Mouse (Mus musculus) embryonic fibroblast, embryonic 13.5 days (primary cell): Measurements from ENCODE around the gene Lyzl4. TPM values are rescaled to one million over a fixed set of nuclear protein-coding genes. Genes with fewer than 3 reads are reported as not detected.

Experiments
- H3K27ac ChIP-seq: 2 replicates; pipeline ENCODE4 v1.5.1; 2012; ENCODE audit warnings: low read length, control low read depth, inconsistent platforms; ENCODE audit not compliant: insufficient read depth
- H3K4me1 ChIP-seq: 2 replicates; pipeline ENCODE4 v1.6.1; 2011; ENCODE audit warnings: low read length; ENCODE audit not compliant: control insufficient read depth, insufficient read depth
- H3K4me3 ChIP-seq: 2 replicates; pipeline ENCODE4 v1.5.1; 2011; ENCODE audit warnings: mild to moderate bottlenecking, control low read depth, low read length; ENCODE audit not compliant: insufficient read depth
- CTCF ChIP-seq: IDR thresholded peaks from 2 replicates; pipeline ENCODE4 v1.5.1; 2011; ENCODE audit warnings: mild to moderate bottlenecking, control low read depth, low read length, moderate library complexity, borderline replicate concordance; ENCODE audit not compliant: insufficient read depth
- POLR2A ChIP-seq: IDR thresholded peaks from 2 replicates; pipeline ENCODE4 v1.6.1; 2011; ENCODE audit warnings: low read depth, mild to moderate bottlenecking, control low read depth, low read length, moderate library complexity
- polyA plus RNA-seq: library from polyadenylated mRNA; stranded (reverse); fragments of >200 nt; gene quantifications from 2 replicates; pipeline ENCODE4 v1.2.4, GENCODE M21; 2011; ENCODE audit warnings: low read depth; ENCODE audit not compliant: missing spikeins, insufficient read length

Lyzl4 gene
- polyA plus RNA-seq, 1 experiment, result not detected

- H3K27ac ChIP-seq, result no peak overlapping the region
- no peaks in the 10 kb centered on the region for H3K4me1 ChIP-seq
- no peak for TF ChIP-seq POLR2A
- no peak for TF ChIP-seq CTCF
- no peak overlapping the region for H3K4me3 ChIP-seq
Observed at GRCm38 (mm10) chr9:121657143-121657542, 15.2 kb upstream of the Lyzl4 start.

- Histone ChIP-seq H3K4me1 (no peaks in the 10 kb centered on the region), H3K4me3 (no peak overlapping the region), H3K27ac (no peak overlapping the region)
- TF ChIP-seq POLR2A, result no peak
- no peak for TF ChIP-seq CTCF
Observed at GRCm38 (mm10) chr9:121656322-121656721, 14.4 kb upstream of the Lyzl4 start.

GRCm38 (mm10) chr9:121653668-121654067, 11.8 kb upstream of the Lyzl4 start:
- Histone ChIP-seq H3K27ac (no peak overlapping the region), H3K4me1 (no peaks in the 10 kb centered on the region), H3K4me3 (no peak overlapping the region)
- no peak for TF ChIP-seq POLR2A
- TF ChIP-seq CTCF, result no peak

GRCm38 (mm10) chr9:121647026-121647425, 5.1 kb upstream of the Lyzl4 start:
- Histone ChIP-seq H3K27ac (no peak overlapping the region), H3K4me3 (no peak overlapping the region), H3K4me1 (no peaks in the 10 kb centered on the region)
- no peak for TF ChIP-seq CTCF
- no peak for TF ChIP-seq POLR2A

GRCm38 (mm10) chr9:121644855-121645254, 3.0 kb upstream of the Lyzl4 start:
- no peaks in the 10 kb centered on the region for H3K4me1 ChIP-seq
- H3K4me3 ChIP-seq, result no peak overlapping the region
- no peak overlapping the region for H3K27ac ChIP-seq
- no peak for TF ChIP-seq CTCF
- TF ChIP-seq POLR2A, result no peak

GRCm38 (mm10) chr9:121642401-121643181, 695 bp upstream of the Lyzl4 start, which contains the start of gene Vipr1:
Gene Vipr1 (plus strand): TSS chr9:121642716.
- H3K27ac ChIP-seq, result no peak within 1 kb of the TSS
- TF ChIP-seq CTCF, result no peak
- no peak for TF ChIP-seq POLR2A
- H3K4me3 ChIP-seq, result peak within 1 kb of the TSS; percentile 34
- no peaks in the 10 kb centered on the region for H3K4me1 ChIP-seq

GRCm38 (mm10) chr9:121641235-121641915, 521 bp downstream of the Lyzl4 start:
- TF ChIP-seq POLR2A (no peak), CTCF (no peak)
- Histone ChIP-seq H3K4me3 (no peak overlapping the region), H3K27ac (no peak overlapping the region), H3K4me1 (no peaks in the 10 kb centered on the region)

GRCm38 (mm10) chr9:121639790-121640189, 2.1 kb downstream of the Lyzl4 start:
- Histone ChIP-seq H3K4me1 (no peaks in the 10 kb centered on the region), H3K4me3 (no peak overlapping the region), H3K27ac (no peak overlapping the region)
- no peak for TF ChIP-seq POLR2A
- TF ChIP-seq CTCF, result no peak

- Histone ChIP-seq H3K27ac (no peak overlapping the region), H3K4me3 (no peak overlapping the region), H3K4me1 (no peaks in the 10 kb centered on the region)
- TF ChIP-seq CTCF (no peak), POLR2A (no peak)
Observed at GRCm38 (mm10) chr9:121635835-121636576, 5.9 kb downstream of the Lyzl4 start.
